Mouse (Mus musculus): ENCODE measurements around the gene Trim31.

Gene Trim31

GRCm38 (mm10) chr17:36896583-36896982 is 1.3 kb upstream of the Trim31 start:
- peak; percentile 24 for DNase-seq (ENCODE audit: low read depth)

GRCm38 (mm10) chr17:36897065-36897464 is 853 bp upstream of the Trim31 start:
- no peak for DNase-seq (ENCODE audit: low read depth)

- no peak for DNase-seq (ENCODE audit: low read depth)
These were observed 1.5 kb downstream of the Trim31 start for GRCm38 (mm10) chr17:36899376-36899775.

GRCm38 (mm10) chr17:36900001-36900400 is 2.1 kb downstream of the Trim31 start:
- no peak for DNase-seq (ENCODE audit: low read depth)

- DNase-seq (ENCODE audit: low read depth) = peak; percentile 26
These were observed 2.8 kb downstream of the Trim31 start for GRCm38 (mm10) chr17:36900691-36901090.

GRCm38 (mm10) chr17:36903651-36904050 is 5.7 kb downstream of the Trim31 start:
- DNase-seq (ENCODE audit: low read depth) = no peak

- DNase-seq (ENCODE audit: low read depth) = no peak
These were observed 10.3 kb downstream of the Trim31 start for GRCm38 (mm10) chr17:36908235-36908634.

GRCm38 (mm10) chr17:36909802-36910201 is 11.9 kb downstream of the Trim31 start:
- DNase-seq (ENCODE audit: low read depth) = no peak

- no peak for DNase-seq (ENCODE audit: low read depth)
These were observed 14.1 kb downstream of the Trim31 start for GRCm38 (mm10) chr17:36912031-36912430.

- peak; percentile 88 for DNase-seq (ENCODE audit: low read depth)
These were observed 16.2 kb downstream of the Trim31 start for GRCm38 (mm10) chr17:36914108-36914507.

GRCm38 (mm10) chr17:36915076-36915475 is 17.2 kb downstream of the Trim31 start:
- peak; percentile 73 for DNase-seq (ENCODE audit: low read depth)

GRCm38 (mm10) chr17:36920239-36920638 is 22.3 kb downstream of the Trim31 start:
- DNase-seq (ENCODE audit: low read depth) = no peak

- DNase-seq (ENCODE audit: low read depth) = no peak
These were observed 24.8 kb downstream of the Trim31 start for GRCm38 (mm10) chr17:36922715-36923114.

GRCm38 (mm10) chr17:36923491-36923890 is 25.6 kb downstream of the Trim31 start:
- DNase-seq (ENCODE audit: low read depth) = no peak

- no peak for DNase-seq (ENCODE audit: low read depth)
These were observed 29.7 kb downstream of the Trim31 start for GRCm38 (mm10) chr17:36927496-36928120.

- no peak for DNase-seq (ENCODE audit: low read depth)
These were observed 31.5 kb downstream of the Trim31 start for GRCm38 (mm10) chr17:36929236-36929932.

- no peak for DNase-seq (ENCODE audit: low read depth)
These were observed 32.3 kb downstream of the Trim31 start for GRCm38 (mm10) chr17:36930233-36930632.

- DNase-seq (ENCODE audit: low read depth) = no peak
These were observed 33.2 kb downstream of the Trim31 start for GRCm38 (mm10) chr17:36931130-36931529.

GRCm38 (mm10) chr17:36931806-36932205 is 33.9 kb downstream of the Trim31 start:
- DNase-seq (ENCODE audit: low read depth) = no peak

GRCm38 (mm10) chr17:36938056-36938455 is 40.1 kb downstream of the Trim31 start:
- no peak for DNase-seq (ENCODE audit: low read depth)

GRCm38 (mm10) chr17:36942391-36942790 is 44.5 kb downstream of the Trim31 start:
- peak; percentile 61 for DNase-seq (ENCODE audit: low read depth)

- DNase-seq (ENCODE audit: low read depth) = peak; percentile 26
These were observed 45.0 kb downstream of the Trim31 start, which contains the start of gene Rnf39 for GRCm38 (mm10) chr17:36942791-36943471. Gene Rnf39, plus strand, starts transcription at chr17:36942918.

- DNase-seq (ENCODE audit: low read depth) = no peak
These were observed 45.8 kb downstream of the Trim31 start for GRCm38 (mm10) chr17:36943691-36944090.

Data from naive thymus-derived CD4-positive, alpha-beta T cell, adult 2 months (primary cell).